Mouse (Mus musculus) left cerebral cortex, adult 9 months (tissue): ENCODE data around the gene Tmem184a.
A peak's percentile ranks its signal among the peaks of the same experiment; 100 is the strongest.

Experiments used
- DNase-seq, 2 experiments: peaks; one replicate each; pipeline ENCODE4 v3.0.0; 2022; ENCODE audit warnings: low spot score in 2 of 2

Tmem184a gene

GRCm38 (mm10) chr5:139813126-139813490 lies 6.6 kb downstream of the Tmem184a start:
- no peak for DNase-seq

DNA sequence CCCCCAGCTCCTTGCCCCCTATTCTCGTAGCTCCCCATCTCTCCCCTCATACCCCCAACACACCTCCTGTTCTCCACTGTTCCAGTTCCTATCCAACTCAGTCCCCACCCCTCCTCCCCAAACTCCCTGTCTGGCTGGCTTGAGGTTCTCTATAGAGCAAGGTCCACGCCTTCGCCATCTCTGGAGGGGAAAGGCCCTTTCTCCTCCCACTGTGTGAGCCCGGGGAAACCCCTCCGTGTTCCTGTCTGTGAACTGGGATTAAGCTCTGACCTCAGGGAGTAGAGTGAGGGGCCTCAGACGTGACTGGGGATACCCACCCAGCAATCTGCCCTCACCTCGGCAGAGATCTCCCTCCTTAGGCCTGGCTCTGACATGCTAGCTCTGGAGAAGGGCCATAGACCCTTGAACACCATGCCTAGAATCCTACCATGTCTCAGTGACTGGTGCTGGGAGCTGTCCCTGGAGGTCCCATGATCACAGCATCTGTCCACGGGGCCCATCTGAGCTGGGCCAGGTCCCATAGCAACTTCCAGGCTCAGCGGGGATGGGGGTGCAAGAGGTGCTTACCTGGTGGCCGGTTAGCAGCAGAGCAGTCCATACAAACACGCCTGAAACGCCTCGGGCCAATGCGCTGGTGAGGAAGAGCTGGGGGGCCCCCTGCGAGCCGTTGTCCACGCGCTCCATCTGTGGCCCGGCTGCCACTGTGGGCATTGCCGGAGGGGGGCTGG lies 7.2 kb downstream of the Tmem184a start:
- DNase-seq: no peak

DNA sequence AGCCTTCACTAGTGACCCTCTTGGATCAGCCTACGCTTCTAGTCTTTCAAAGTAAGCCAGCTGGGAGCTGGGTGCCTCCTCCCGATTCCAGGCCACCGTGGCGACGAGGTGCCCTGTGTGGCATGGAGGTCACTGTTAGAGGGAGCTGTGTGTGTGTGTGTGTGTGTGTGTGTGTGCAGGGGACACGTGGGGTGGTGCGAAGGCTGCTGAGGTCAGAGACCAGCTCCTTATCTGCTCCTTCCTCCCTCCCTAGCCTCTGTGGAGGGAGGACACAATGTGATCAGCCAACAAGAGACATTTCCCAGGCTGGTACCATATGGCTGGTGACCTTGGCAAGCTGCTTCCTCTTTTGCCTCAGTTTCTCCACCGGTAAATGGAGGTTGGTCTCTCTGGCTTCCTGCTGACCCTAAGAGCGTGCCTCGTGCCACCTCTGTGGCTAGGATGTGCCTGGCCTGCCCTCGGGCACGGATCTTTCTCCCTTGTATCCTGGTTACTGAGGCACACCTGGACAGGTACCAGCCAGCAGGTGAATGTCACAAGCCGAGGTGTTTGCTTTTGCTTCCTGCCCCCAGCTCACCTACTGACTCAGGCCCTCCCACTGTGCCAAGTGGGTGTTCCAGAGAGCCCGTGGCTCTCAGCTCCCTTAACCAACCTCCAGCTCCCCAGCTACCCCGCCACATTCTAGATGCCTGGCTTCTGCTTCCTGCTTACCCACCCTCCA lies 7.9 kb downstream of the Tmem184a start:
- no peak for DNase-seq

DNA sequence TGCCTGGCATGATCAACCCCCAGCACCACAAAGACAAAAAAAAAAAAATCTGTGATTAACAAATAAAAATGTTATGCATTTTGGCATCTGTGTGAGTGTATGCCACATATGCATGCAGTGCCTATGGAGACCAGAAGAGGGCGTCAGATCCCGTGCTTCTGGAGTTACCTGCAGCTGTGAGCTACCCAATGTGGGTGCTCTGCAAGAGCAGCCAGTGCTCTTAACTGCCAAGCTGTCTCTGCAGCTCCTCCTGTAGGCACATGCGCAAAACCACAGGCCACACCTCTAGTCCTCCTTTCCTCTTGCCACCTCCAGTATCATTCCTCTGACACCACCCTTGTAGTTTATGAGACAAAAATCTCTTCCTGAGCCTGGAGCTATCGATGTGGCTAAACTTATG lies 10.3 kb downstream of the Tmem184a start:
- DNase-seq: no peak

DNA sequence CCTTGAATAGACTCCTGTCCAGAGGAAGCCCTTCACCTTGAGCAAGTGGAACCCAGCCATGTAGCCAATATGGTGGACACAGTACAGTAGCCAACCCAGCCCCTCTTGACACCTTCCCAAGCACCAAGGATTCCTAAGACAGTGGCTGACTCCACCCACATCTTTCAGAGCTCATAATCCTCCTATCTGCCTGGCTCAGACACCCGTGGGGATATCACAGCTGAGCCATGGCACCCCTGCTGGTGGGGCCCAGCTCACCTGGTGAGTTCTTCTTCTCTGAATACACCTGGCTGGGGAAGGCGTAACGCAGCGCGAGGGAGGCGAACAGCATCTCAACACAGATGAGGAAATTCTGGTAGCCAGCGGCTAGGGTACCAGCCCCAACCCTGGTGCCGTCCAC lies 13.8 kb downstream of the Tmem184a start:
- no peak for DNase-seq

GRCm38 (mm10) chr5:139804573-139805111 lies 15.1 kb downstream of the Tmem184a start:
- no peak for DNase-seq

DNA sequence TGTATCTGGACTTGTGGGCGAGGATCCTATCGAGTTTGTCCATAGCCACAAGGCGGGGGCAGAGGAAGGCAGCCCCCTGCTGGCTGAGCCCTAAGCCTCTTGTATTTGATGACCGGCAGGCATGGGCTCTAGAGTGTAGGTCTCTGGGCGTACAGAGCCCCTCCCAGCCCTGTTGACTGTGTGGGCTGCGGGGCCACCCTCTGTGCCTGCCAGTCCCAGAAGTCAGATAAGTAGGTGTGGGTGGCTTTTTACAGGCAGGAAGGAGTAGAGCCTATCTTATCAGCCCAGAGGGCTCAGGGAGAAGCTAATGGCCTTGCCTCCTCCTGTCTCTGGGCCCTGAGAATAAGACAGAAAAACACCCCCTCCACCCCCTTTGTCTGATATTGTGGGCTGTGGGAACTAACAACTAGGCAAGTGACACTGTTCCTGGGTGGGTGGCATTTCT lies 15.6 kb downstream of the Tmem184a start:
- no peak for DNase-seq

DNA sequence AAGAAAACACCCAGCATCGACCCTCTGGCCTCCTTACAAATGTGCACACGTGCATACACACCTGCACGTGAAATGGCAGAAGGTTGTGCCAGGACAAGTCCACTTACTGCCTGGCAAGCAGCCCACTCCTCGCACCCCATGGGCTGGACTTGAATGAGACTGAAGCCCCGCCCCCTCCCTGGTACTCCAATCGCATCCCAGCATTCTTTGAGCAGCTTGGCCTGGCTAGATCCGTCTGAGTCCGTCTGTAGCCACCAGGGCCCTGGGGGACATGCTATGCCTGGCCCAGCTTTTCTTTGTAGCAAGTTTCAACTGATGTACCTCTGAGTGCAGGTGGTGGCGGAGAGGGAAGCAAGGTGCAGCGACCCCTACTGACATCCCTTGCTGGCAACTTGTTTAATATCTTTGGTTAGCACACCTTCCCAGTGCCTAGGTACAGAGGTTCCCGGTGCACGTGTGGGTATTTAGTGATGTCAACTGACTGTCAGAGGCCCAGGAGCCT lies 16.1 kb downstream of the Tmem184a start:
- no peak for DNase-seq

- DNase-seq: no peak
These were observed 16.6 kb downstream of the Tmem184a start for GRCm38 (mm10) chr5:139803165-139803564.

GRCm38 (mm10) chr5:139801880-139802279 lies 17.8 kb downstream of the Tmem184a start:
- DNase-seq: no peak

- no peak for DNase-seq
These were observed 18.5 kb downstream of the Tmem184a start for GRCm38 (mm10) chr5:139801231-139801630.

DNA sequence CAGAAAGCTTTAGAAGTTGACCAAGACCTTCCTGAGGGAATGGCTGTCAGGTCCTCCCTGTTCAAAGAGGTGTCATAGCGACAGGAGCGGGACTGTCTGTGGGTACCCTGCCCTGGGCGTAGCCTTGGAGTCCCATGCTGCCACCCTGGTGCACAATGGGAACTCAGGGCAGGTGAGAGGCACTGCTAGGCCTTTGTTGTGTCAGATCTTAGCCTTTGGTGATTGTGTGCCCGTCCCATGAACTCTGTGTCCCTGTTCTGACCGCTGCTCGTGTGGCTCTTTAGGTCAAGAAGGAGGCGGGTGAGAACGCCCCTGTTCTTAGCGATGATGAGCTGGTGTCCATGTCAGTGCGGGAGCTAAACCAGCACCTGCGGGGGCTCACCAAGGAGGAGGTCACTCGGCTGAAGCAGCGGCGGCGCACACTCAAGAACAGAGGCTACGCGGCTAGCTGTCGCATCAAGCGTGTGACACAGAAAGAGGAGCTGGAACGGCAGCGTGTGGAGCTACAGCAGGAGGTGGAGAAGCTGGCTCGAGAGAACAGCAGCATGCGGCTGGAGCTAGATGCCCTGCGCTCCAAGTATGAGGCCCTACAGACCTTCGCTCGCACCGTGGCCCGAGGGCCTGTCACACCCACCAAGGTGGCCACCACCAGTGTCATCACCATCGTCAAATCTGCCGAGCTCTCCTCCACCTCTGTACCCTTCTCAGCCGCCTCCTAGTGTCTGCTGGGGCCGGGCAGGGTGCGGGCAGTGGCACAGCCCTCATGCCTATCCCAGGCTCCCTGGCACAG lies 19.7 kb downstream of the Tmem184a start:
- no peak for DNase-seq

GRCm38 (mm10) chr5:139799041-139799440 lies 20.7 kb downstream of the Tmem184a start:
- no peak for DNase-seq

- no peak for DNase-seq
These were observed 21.4 kb downstream of the Tmem184a start for GRCm38 (mm10) chr5:139798168-139798900.

DNA sequence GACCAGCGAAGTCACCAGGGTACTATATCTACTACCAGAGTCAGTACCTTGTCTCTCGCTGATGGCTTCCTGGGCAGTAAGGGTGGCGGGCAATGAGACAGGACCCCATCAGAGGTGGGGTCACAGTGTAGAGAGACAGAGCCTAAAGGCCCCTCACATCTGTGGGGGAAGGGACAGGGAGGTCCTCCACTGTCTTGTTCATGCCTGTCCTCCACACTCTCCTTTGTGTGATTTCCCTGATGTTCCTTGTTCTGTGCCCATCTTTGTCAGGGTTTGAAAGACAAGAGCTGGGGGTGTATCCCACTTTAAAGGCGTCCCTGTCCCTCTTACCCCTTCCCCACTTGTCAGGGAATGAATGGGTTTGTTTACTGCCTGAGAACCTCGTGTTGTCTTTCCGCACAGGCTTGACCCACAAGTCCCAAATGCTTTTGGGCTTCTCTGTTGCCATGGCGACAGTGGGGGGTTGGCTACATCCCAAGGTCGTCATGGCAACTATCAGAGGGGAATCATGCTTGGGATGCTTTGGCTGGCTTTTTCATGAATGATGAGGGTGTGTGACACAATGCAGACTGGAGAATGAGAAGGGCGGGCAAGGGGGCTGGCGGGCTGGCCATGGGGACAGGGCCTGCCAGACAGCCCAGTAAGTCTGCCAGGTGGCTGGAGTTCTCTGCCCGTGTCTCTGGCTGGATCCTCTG lies 22.1 kb downstream of the Tmem184a start:
- DNase-seq: peak; percentile 62 to 84

DNA sequence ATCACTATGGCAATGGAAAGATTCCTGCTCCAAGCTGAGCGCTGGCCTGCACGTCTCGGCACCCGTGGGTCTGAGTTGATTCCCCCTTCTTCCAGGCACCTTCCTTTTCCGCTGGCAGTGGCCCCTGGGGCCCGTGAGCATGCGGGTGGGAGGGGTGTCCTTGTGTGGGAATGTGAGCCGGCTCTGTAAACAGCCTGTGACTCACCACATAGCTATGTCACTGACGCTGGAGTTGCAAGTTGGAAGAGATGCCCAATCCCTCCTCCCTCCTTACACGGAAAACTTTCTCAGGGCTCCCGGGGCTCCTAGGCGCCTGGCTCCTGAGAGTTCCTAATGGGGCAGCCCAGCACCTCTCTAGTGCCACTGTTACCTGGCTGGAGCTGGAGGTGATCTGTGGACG lies 22.8 kb downstream of the Tmem184a start:
- peak; percentile 39 to 68 for DNase-seq

GRCm38 (mm10) chr5:139796001-139796620 lies 23.6 kb downstream of the Tmem184a start:
- DNase-seq: no peak

DNA sequence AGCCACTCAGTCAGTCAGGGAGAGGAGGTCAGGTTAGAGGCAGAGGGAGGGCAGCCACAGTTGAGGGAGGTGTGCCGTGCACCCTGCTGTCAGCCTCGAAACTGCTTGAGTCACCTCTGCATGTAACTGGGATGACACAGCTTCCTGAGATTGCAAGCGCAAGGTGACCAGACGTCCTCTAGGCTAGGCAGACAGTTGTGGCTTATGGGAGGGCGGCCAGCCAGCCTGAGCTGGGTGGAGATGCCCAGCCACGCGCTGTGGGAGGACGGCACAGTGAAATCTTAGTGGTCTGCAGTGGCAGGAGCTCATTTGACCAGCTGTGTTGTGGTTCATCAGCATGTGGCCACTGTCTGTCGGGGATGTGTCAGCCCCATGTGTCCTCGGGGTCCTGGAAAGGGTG lies 24.8 kb downstream of the Tmem184a start:
- no peak for DNase-seq

DNA sequence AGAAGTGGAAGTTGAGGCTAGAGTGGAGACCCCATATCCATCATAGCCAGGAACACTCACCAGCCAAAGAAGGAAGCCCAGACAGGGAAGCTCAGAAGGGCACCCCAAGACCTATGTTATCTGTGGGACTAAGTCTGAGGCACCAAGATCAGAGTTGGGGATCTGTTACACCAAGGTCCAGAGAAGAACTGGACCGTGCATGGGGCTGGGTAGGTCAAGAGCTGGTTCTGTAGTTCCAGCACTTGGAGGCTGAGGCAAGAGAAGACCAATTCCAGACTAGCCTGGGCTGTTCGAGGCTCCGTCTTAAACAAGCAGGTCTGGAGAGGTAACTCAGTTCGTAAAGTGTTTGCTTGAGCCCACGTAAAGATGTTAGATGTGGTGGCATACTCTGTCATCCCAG lies 25.6 kb downstream of the Tmem184a start:
- no peak for DNase-seq

DNA sequence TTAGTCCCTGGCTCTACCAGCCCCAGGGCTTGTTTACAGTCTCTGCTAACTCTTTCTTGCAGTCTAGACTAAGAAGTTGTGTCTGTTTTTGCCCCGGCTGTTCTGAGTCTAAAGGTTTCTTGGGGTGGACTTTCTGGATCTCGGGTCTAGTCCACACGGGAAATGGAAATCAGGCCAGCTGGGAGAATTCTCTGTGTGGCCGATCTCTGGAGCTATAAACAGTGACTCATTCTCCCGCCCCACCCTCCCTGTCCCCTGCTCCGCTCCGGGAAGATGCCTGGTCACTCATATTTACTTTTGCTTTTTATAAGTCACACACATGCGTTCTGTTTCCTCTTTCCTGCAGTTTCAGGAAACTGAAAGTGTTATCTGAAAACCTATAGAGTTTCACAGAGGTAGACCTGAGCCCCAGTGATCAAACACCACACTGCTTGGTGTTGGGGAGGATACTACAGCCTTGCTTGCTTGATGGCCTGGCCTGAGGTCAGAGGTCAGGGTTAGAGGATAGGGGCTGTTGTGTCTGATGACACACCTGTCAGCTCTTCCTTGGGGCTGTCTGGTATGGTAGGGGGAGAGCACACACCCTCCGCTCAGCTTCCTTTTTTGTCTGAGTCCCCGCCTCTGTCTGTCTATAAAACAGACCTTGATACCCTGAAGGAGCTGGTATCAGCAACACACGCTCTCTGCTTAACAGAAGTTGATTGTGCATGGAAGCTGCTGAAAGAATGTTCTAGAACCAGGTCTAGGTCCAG lies 26.2 kb downstream of the Tmem184a start:
- DNase-seq: no peak
